Mouse (Mus musculus) cerebral cortex, adult 2 months (tissue): Measurements from ENCODE around the gene Nipa1.

Experiments
- WGBS: fragments of 180-500 bp; shearing (Covaris S2); methylation state at CpG from one replicate; pipeline ENCODE4 v1.1.7; 2018; 5-methylcytosine and 5-hydroxymethylcytosine counted together

The Nipa1 gene

DNA sequence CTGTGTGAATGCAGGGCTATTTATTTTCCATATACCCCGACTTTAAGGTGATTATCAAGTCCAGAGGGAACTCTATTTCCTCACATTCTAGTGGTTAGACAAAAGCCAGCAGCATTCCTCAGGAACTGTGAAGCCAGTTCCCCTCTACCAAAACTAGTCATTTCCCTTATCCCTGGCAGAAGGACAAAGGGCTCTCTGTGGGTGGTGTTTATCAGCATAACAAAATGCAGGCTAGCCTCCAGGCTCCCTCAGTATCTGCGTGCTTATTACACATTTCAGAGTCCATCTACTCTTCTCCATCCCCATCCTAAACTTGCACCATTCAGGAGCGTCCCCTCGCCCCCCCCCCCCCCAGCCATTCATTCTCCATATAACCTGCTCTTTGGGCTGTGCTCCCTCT is 20.8 kb downstream of the Nipa1 start:
- 18% methylated on average over 4 of the region's 4 CpGs for WGBS

DNA sequence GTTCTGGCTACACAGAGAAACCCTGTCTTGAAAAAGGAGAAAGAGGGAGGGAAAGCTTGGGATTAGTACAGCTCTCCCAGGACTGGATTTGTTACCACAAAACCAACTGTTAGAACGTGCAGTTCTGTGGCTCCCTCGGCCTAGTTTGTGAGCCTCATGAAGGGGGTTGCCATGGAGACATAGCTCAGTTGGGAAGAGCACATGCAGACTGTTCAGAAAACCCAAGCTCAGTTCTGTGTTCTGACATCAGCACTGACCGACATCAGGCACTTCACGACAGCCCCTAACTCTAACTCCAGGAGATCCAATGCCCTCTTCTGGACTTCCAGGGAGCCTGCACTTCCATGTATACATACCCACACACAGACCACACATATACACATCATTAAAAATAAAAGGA is 24.7 kb downstream of the Nipa1 start:
- 21% methylated on average over 4 of the region's 4 CpGs for WGBS

GRCm38 (mm10) chr7:55991858-55992257 is 27.9 kb downstream of the Nipa1 start:
- WGBS, result 75% methylated on average over 7 of the region's 7 CpGs

- WGBS, result 91% methylated on average over 3 of the region's 3 CpGs
Observed at GRCm38 (mm10) chr7:55991129-55991528, 28.6 kb downstream of the Nipa1 start.

- 24% methylated on average over 13 of the region's 13 CpGs for WGBS
Observed at GRCm38 (mm10) chr7:55986526-55987214, 33.1 kb downstream of the Nipa1 start.

DNA sequence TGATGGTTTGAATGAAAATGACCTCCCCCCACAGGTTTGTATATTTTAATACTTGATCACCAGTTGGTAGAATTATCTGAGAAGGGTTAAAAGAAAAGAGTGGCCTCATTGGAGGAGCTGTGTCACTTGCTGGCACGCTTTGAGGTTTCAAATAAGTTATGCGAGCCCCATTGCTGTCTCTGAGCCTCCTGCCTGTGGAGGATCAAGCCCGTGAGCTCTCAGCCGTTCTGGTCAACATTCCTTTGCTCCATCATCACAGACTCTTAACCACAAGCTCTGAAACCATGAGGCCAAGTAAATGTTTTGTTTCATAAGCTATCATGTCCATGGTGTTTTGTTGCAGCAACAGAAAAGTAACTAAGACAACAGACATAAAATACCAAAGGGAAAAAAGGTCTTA is 35.0 kb downstream of the Nipa1 start:
- WGBS, result 69% methylated on average over 4 of the region's 4 CpGs

- WGBS, result 88% methylated on average over 5 of the region's 5 CpGs
Observed at GRCm38 (mm10) chr7:55983107-55983506, 36.6 kb downstream of the Nipa1 start.

DNA sequence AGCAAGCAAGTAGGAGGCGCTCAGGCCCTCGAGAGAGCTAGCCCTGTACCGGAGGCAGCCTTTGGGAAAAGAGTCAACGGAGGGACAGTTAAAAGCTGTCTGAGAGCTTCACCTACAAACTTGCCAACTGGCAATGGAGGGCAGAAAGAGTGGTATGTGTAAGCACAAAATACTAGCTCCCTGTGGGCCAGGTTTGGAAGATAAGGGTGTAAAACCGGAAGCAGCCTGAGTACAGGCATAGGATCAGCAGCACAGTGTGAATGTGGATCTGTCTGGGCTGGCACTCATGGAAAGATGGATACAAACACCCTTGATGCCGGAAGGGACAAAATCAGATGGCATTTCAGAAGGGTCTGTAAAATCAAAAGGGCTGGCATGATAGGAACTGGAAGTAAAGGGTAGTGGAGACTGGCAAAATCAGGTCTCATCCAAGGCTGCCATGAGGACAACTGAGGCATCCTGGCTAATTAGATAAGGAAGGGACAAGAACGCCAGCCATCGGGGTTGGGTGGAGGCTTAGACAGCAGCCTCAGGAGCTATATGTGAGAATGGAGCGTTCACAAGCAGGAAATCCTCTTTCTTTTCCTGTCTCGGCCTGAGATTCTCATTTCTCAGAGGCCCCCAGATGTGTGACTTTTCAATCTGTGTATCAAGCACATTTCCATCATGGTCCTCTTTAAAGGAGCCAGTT is 37.6 kb downstream of the Nipa1 start:
- WGBS, result 89% methylated on average over 10 of the region's 10 CpGs

GRCm38 (mm10) chr7:55981511-55981910 is 38.2 kb downstream of the Nipa1 start:
- 97% methylated on average over 2 of the region's 2 CpGs for WGBS

DNA sequence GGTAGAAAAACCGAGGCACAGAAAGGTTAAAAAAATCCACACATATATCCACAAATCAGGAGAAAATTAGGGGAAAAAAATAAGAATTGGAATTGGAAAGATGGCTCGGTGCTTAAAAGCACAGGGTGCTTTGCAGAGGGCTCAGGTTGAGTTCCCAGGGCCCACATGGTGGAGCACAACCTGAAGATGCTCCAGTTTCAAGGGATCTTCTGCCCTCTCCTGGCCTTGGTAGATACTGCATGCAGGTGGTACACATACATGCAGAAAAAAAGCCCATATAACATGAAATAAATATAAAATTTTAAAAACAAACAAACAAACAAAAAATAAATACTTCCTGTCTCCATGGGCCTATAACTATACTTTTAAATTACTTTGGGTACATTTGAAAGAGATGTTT is 45.3 kb downstream of the Nipa1 start:
- 98% methylated on average over 2 of the region's 2 CpGs for WGBS

- 39% methylated on average over 1 of the region's 1 CpGs for WGBS
Observed at GRCm38 (mm10) chr7:55969415-55969814, 50.3 kb downstream of the Nipa1 start.

DNA sequence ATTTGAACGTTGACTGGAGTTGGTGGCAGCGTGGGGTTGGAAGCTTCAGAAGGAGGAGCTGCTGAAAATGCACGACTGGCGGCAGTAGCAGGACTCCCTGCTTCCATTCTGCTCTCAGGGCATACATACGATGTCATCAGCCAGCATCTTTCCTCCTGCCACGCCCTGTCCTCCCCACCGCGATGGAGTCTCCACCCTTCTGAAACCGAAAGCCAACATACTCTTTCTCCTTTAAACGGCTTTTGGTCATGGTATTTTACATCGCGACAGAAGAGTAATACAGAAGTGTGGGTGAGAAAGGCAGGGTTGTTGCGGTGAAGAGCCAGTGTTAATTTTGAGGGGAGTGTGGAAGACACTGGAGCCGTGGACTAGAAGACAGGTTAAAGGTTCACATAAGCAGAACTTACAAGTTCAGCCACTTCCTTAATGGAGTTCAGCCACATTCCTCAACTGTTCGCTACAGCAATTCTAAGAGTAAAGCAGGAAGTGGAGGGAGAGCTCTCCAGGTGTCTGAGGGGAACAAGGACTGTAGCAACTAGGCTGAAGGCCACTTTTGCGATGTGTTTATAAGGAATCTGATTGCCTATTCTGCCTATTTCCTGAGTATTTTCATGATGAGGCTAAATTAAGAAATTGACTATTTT is 51.4 kb downstream of the Nipa1 start:
- WGBS, result 28% methylated on average over 16 of the region's 16 CpGs

- 65% methylated on average over 3 of the region's 3 CpGs for WGBS
Observed at GRCm38 (mm10) chr7:55966866-55967460, 52.8 kb downstream of the Nipa1 start.

DNA sequence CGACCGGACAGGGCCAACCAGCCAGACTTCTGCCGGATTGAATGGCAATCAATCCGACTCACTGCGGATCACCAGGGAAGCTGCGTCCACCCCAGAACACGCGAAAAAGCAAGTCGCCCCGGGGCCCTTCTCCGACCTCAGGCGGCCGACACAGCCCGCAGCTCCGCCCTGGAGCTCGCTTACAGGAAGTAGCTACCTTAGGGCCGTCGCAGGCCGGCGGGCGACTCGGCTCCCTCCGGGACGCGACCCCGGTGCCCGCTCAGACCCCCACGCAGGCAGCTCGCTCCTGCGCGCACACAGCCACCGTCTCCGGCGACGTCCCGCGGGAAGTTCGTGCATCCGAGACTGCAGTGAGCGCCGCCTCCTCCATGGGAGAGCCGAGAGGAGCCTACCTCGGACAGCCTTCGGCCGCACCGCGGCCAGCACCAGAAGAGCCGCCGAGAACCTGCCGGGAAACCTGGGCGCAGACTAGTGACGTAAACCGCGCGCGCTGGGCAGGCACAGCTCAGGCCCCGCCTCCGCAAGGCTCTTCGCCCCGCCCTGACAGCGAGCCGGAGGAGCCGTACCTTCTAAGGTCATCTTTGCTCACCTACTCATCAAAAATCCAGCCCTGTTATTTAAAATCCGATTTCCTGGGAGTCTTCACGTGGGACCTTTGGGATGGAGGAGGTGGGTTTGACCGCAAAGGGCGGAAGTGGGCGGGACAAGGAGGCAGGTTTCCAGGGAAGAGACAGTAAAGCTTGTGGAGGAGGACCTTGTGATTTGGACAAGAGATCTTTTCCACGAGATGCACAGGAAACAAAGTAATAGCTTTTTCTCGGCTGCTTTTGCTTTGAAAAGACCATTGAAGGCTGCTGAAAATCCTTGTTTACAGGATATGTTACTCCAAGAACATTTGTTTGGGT is 57.5 kb downstream of the Nipa1 start, which contains the start of gene Nipa2:
Nipa2 (minus strand) TSS at position 473 of the 905 bp plus-strand sequence.
- under 1% methylated on average over 70 of the region's 70 CpGs for WGBS

DNA sequence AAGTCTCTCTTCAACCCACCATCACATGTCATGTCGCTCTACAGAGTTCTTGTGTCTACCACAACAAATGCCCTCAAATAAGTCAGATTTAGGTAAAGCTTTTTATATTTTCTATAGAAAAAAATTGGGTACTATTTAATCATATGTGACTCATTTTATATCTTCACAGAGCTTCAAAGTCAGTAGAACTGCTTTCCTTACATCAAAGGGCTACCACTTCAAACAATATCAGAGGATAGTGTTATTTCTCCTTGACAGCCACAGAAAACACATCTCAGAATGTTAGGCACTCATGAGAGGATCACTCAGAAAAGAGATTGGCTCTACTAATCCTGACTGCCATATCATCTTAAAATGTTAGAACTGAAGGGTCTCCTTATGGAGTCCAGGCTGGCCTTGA is 59.2 kb downstream of the Nipa1 start:
- 96% methylated on average over 1 of the region's 1 CpGs for WGBS

DNA sequence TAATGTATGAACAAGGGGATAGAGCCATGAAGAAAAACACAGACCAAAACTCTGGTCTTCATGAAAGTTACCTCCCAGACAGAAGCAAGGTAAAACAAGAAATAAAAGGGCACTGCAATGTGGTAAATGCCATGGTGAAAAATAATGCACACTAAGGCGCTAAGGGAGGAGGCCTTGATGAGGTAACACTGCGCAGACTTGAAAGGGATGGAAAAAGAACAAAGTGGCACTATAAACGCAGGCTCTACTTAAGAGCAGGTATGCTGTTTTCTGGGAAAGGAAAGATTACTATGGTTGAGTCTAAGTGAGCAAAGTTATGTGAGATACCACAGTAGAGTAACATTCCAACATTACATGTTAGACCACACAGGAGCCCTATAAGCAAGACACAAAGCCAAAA is 60.0 kb downstream of the Nipa1 start:
- WGBS, result 93% methylated on average over 3 of the region's 3 CpGs

GRCm38 (mm10) chr7:55957916-55958315 is 61.8 kb downstream of the Nipa1 start:
- 96% methylated on average over 4 of the region's 4 CpGs for WGBS

- 78% methylated on average over 3 of the region's 3 CpGs for WGBS
Observed at GRCm38 (mm10) chr7:55957178-55957577, 62.6 kb downstream of the Nipa1 start.

GRCm38 (mm10) chr7:55956054-55956453 is 63.7 kb downstream of the Nipa1 start:
- 98% methylated on average over 2 of the region's 2 CpGs for WGBS

- 81% methylated on average over 4 of the region's 4 CpGs for WGBS
Observed at GRCm38 (mm10) chr7:55938341-55938740, 81.4 kb downstream of the Nipa1 start.

GRCm38 (mm10) chr7:55935025-55935424 is 84.7 kb downstream of the Nipa1 start:
- WGBS, result 92% methylated on average over 2 of the region's 2 CpGs
